Mouse (Mus musculus): ENCODE measurements around the gene Faah. TPM values are rescaled to one million over a fixed set of nuclear protein-coding genes. Genes with fewer than 3 reads are reported as not detected.

Faah gene
- polyA plus RNA-seq, 1 experiment: 20.1 TPM

- DNase-seq (ENCODE audit: low read depth): no peak
- TF ChIP-seq CTCF (IDR thresholded peaks at IDR 0.05; ENCODE audit: borderline replicate concordance, extremely low read depth, insufficient read depth, insufficient read length) (no peak), POLR2A (IDR thresholded peaks at IDR 0.05; ENCODE audit: borderline replicate concordance, extremely low read depth, insufficient read depth, insufficient read length, poor library complexity, severe bottlenecking) (no peak)
Measured at GRCm38 (mm10) chr4:115996729-115997128, 21.0 kb downstream of the Faah start.

DNA sequence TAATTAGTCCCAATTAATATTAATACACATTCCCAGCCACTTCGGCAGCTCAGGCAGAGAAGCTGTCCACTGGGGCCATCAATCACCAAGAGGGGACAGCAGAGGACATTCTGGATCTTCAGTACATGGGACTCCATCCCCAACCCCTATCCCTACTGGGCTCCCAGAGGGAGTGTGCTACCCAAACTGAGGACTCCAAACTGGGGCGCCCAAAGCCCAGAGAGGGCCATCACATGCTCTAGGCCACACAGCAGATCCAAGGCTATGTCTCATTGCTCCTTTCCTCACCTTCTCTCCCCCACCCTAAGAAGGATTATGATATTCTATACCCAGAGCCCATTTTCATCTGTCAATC lies 22.4 kb downstream of the Faah start:
- TF ChIP-seq CTCF (IDR thresholded peaks at IDR 0.05; ENCODE audit: borderline replicate concordance, extremely low read depth, insufficient read depth, insufficient read length) (no peak), POLR2A (IDR thresholded peaks at IDR 0.05; ENCODE audit: borderline replicate concordance, extremely low read depth, insufficient read depth, insufficient read length, poor library complexity, severe bottlenecking) (no peak)
- no peak for DNase-seq (ENCODE audit: low read depth)

DNA sequence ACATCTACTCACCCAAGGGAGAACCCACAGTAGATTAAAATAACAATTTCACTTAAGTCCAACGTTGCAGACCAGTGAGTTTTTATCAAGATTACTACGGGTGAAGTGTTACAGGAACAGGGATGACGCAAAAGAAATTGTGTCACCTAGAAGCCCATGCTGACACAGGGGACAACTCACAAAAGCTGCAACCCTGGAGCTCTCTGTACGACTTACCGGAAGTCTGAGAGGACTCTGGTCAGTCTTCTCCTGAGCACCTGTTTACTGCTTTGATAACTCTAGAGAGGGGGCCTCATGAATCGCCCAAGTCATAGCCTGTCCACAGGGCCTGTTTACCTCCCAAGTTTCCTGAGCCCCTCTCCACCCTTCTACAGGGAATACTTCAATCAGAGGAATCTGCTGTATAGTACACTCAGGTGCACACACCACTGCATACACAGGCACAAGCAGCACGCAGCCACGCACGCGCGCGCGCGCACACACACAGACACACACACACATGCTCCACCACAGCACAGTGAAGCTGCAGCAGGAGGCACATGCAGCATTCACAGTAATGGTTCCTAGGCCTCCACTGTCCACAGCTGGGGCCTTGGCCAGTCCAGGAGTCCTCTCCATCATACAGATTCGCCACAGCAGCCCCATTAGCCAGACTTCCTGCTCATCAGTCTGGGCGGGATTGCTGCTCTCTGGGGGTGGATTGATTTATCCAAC lies 22.9 kb downstream of the Faah start:
- TF ChIP-seq CTCF (IDR thresholded peaks at IDR 0.05; ENCODE audit: borderline replicate concordance, extremely low read depth, insufficient read depth, insufficient read length) (no peak), POLR2A (IDR thresholded peaks at IDR 0.05; ENCODE audit: borderline replicate concordance, extremely low read depth, insufficient read depth, insufficient read length, poor library complexity, severe bottlenecking) (no peak)
- DNase-seq (ENCODE audit: low read depth): no peak

DNA sequence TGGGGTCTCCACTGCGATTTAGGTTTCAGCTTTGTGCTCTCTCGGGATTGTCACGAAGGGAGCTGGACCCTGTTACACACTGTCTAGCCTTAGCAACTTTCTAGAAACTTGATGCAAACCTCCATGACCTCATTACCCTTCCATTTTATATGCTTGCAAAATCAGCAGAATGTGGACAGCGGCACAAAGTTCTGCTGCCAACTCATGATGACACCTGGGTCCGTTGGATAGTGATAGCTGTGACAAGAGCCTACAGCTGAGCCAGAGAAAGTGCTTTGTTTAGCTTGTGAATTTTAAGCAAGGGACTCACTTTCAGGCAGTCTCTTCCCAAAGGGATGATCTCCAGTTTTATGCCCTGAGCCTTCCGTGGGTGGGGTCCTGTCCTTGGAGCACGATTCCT lies 28.3 kb downstream of the Faah start:
- TF ChIP-seq CTCF (IDR thresholded peaks at IDR 0.05; ENCODE audit: borderline replicate concordance, extremely low read depth, insufficient read depth, insufficient read length) (no peak), POLR2A (IDR thresholded peaks at IDR 0.05; ENCODE audit: borderline replicate concordance, extremely low read depth, insufficient read depth, insufficient read length, poor library complexity, severe bottlenecking) (no peak)
- no peak for DNase-seq (ENCODE audit: low read depth)

- no peak for DNase-seq (ENCODE audit: low read depth)
- no peak for TF ChIP-seq POLR2A (IDR thresholded peaks at IDR 0.05; ENCODE audit: borderline replicate concordance, extremely low read depth, insufficient read depth, insufficient read length, poor library complexity, severe bottlenecking)
- no peak for TF ChIP-seq CTCF (IDR thresholded peaks at IDR 0.05; ENCODE audit: borderline replicate concordance, extremely low read depth, insufficient read depth, insufficient read length)
Measured at GRCm38 (mm10) chr4:115987858-115988530, 29.7 kb downstream of the Faah start.

DNA sequence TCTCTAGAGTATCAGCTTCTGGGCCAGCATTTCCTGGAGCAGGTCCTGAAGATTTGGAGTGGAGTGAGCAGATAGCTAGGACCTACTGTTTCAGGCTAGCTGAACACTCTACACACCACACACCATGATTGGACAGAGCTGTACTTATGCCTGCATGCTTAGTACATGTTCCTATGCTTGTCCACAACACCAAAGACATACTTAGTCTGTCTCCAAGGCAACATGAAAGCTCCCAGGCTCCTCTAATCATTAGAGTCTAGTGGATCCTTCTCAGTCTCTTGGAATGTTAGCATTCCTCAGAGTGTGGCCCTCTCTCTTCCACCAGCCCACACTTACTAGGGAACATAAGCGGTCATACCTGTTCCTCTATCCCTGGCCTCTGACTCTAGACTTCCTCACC lies 30.3 kb downstream of the Faah start:
- no peak for DNase-seq (ENCODE audit: low read depth)
- TF ChIP-seq CTCF (IDR thresholded peaks at IDR 0.05; ENCODE audit: borderline replicate concordance, extremely low read depth, insufficient read depth, insufficient read length): no peak
- TF ChIP-seq POLR2A (IDR thresholded peaks at IDR 0.05; ENCODE audit: borderline replicate concordance, extremely low read depth, insufficient read depth, insufficient read length, poor library complexity, severe bottlenecking): no peak

DNA sequence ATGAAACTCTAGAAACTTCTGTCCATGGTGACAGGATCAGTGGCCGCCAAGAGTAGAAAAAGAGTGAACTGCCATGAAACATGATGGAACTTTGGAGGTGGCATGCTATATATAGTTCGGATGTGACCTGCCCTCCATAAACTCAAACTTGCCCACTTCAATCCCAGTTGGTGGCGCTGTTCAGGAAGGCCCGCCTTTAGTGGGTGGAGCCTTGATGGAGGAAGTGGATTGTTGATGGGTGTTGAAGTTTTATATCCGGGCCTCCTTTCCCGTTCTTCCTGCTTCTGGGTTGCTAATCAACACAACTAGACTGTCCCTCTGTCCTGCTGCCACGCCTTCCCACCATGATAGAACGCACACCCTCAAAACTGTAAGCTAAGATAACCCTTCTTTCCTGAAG lies 32.8 kb downstream of the Faah start:
- DNase-seq (ENCODE audit: low read depth): no peak
- TF ChIP-seq CTCF (IDR thresholded peaks at IDR 0.05; ENCODE audit: borderline replicate concordance, extremely low read depth, insufficient read depth, insufficient read length) (peak; percentile 16; the same call in 1 of the 2 replicates), POLR2A (IDR thresholded peaks at IDR 0.05; ENCODE audit: borderline replicate concordance, extremely low read depth, insufficient read depth, insufficient read length, poor library complexity, severe bottlenecking) (no peak)

DNA sequence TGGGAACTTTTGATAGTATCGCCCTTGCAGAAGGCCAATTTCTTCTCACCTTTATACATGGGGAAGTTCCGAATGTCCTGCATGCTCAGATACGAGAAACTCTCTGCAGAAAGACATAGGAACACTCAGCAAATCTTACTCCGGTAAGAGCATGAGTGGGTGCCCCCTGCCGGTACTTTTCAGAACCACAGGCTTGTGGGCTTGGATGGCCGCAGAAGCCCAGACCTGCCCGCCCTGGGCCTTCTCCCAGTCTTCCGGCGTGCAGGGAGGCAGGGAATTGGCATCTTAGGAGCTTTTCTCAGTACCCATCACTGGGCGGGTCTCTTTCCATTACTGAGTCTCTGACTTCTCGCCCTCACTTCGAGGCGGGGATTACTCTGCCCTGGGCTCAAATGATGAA lies 33.6 kb downstream of the Faah start:
- no peak for TF ChIP-seq POLR2A (IDR thresholded peaks at IDR 0.05; ENCODE audit: borderline replicate concordance, extremely low read depth, insufficient read depth, insufficient read length, poor library complexity, severe bottlenecking)
- TF ChIP-seq CTCF (IDR thresholded peaks at IDR 0.05; ENCODE audit: borderline replicate concordance, extremely low read depth, insufficient read depth, insufficient read length): peak; percentile 91
- DNase-seq (ENCODE audit: low read depth): peak; percentile 85

GRCm38 (mm10) chr4:115980676-115981075 lies 37.0 kb downstream of the Faah start:
- TF ChIP-seq POLR2A (IDR thresholded peaks at IDR 0.05; ENCODE audit: borderline replicate concordance, extremely low read depth, insufficient read depth, insufficient read length, poor library complexity, severe bottlenecking) (no peak), CTCF (IDR thresholded peaks at IDR 0.05; ENCODE audit: borderline replicate concordance, extremely low read depth, insufficient read depth, insufficient read length) (peak; percentile 96)
- peak; percentile 88 for DNase-seq (ENCODE audit: low read depth)

DNA sequence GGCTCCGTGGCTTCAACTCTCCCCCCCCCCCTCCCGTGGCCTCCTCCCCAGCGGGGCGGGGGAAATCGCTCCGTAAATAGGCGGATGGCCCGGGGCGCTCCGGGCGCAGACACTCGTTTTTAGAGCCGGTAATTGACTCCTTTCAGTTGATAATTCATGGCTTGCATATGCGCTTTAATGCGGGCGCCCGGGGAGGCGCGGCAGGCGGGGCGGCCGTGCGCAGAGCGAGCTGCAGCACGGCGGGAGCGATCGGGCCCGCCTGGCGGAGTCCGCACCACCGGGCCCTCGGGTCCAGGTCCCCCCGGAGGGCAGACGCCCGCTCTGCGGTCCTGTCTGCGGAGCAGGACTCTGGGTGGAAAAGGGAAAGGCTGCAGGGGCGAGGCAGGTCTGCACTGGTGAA lies 38.3 kb downstream of the Faah start:
- TF ChIP-seq CTCF (IDR thresholded peaks at IDR 0.05; ENCODE audit: borderline replicate concordance, extremely low read depth, insufficient read depth, insufficient read length) (no peak), POLR2A (IDR thresholded peaks at IDR 0.05; ENCODE audit: borderline replicate concordance, extremely low read depth, insufficient read depth, insufficient read length, poor library complexity, severe bottlenecking) (no peak)
- DNase-seq (ENCODE audit: low read depth): peak; percentile 69

GRCm38 (mm10) chr4:115978911-115979310 lies 38.8 kb downstream of the Faah start:
- DNase-seq (ENCODE audit: low read depth): no peak
- TF ChIP-seq CTCF (IDR thresholded peaks at IDR 0.05; ENCODE audit: borderline replicate concordance, extremely low read depth, insufficient read depth, insufficient read length) (no peak), POLR2A (IDR thresholded peaks at IDR 0.05; ENCODE audit: borderline replicate concordance, extremely low read depth, insufficient read depth, insufficient read length, poor library complexity, severe bottlenecking) (no peak)

DNA sequence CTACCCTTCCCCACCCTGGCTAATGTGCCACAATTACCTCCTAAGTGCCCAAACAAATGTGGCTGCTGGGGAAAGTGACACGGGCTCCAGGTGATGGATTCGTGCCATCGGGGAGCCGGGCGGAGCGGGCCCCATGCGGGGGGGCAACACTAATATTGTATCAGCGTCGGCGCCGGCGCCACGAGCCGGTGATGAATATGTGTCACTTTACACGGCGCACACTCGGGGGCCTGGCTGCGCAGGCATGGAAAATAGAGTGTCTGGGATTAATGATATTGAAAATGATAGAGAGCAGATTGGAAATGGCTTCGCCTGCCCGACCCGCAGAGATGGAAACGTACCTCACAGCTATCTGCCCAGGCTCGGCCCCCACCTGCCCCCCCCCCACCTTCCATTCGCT lies 45.2 kb downstream of the Faah start:
- no peak for DNase-seq (ENCODE audit: low read depth)
- no peak for TF ChIP-seq POLR2A (IDR thresholded peaks at IDR 0.05; ENCODE audit: borderline replicate concordance, extremely low read depth, insufficient read depth, insufficient read length, poor library complexity, severe bottlenecking)
- no peak for TF ChIP-seq CTCF (IDR thresholded peaks at IDR 0.05; ENCODE audit: borderline replicate concordance, extremely low read depth, insufficient read depth, insufficient read length)
